Mouse (Mus musculus) lung, postnatal 10 days (tissue): ENCODE measurements around the gene Rad23b.
A peak's percentile ranks its signal among the peaks of the same experiment; 100 is the strongest.
"Not testable (repeated sequence)": the region's sequence is repeated elsewhere in the genome, so short reads cannot be mapped to it uniquely, and the experiment has no call there.

Experiments used
- DNase-seq: peaks from one replicate; pipeline ENCODE4 v3.0.0; 2021

Rad23b gene

DNA sequence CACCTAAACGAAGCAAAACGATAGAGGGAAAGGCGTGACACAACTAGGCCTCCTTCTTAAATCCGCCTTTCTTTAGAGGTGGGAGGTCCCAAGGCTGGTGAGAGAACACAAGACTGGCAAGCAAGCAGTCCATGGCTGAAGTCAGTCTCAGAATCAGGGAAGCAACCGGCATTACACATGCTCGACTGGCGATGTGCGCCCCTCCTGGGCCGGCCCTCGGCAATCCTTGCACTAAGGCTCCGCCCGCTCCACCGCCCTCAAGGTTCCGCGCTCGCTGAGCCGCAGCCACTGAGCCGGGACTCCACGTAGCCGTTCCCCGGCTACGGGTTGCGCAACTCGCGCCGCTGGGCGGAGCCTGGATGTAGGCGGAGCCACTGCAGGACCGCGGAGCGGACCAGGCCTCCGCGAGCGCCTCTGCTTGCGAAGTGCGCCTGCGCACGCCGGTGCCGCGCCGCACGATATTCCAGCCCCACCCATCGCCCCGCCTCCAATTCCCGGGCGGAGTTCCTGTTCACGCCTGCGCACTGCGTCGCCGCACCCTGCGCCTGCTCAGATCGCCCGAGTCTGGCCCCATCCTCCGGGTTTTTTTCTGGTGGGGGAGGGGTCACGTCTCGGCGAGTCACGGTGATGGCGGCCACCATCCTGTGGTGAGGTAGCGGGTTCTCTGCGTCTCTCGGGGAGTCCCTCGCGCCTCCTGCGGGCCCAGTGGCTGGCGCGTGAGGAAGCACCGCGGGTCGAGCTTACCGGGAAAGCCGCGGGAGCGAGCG lies at the start of gene Rad23b:
Rad23b (plus strand) TSS at position 592 of the 767 bp plus-strand sequence.
- DNase-seq: peak; percentile 100

DNA sequence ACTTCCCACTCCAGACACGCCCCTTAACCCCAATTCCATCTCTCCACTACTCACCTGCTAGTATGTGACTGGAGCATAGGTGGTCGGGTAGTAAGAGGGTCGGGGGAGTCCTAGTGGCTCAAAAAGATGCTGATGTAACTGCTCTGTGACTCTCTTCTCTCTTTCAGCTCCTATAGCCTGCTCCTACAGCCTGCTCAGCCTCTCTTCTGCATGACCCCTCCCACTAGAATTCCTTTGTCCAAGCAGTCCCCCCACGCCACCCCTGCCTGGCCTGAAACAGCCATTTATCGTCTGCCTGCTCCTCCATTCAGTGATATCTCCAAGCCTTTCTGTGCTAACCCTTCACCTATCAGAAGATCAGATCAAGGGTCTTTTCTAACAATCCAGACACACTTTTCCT lies 45.7 kb upstream of the Rad23b start:
- DNase-seq: no peak

DNA sequence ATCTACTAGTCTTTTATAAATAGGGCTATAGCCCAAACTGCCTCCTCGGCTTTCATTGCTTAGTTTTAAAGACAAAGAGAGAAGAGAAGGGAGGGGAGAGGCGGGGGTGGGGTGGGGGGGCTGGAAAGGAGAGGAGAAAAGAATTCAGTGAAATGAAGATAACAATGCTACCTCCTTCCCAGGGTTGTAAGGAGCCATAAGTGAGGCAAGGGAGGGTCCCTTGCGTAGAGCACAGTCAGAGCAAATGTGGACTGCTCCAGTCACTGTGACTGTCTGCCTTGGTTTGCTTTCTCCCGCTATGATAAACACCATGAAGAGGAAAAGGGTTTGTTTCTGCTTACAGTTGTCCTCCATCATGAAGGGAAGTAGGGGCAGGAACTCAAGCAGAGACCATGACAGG lies 43.2 kb upstream of the Rad23b start:
- DNase-seq: no peak

DNA sequence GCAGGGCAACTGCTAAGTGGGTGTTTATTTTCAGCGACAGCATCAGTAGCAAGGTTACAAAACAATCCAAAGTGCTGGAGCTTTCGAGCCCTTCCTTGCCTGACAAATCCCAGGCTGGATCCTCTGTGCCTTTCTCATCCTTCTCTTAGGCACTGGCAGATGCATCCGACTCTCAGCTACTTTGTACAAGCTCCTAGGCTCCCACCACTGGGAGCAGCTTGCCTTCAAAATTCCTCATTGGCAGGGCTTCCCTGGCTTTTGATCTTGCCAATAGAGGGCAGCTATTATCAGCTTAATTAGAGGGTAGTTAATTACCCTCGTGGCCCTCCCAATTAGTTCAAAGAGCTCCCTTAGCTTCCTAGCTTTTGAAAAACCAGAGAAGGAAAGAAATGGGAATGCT lies 33.1 kb upstream of the Rad23b start:
- DNase-seq: no peak

DNA sequence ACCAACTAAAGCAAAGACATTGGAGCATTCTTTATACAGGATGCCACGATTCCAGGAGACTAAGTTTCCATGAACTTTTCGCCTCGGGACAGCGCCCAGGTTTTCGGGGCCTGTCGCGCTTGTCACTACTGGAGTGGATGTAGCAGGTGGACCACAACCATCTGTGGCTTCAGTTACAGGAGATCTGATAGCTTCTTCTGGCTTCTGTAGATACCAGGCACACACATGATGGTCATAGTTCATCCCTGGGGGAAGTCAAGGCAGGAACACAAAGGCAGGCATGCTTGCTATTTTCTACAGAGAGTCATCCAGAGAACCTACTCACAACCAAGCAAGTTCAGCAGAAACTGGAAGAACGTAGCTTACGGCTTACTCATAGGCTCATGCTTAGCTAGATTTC lies 31.5 kb upstream of the Rad23b start:
- not testable (repeated sequence) for DNase-seq

DNA sequence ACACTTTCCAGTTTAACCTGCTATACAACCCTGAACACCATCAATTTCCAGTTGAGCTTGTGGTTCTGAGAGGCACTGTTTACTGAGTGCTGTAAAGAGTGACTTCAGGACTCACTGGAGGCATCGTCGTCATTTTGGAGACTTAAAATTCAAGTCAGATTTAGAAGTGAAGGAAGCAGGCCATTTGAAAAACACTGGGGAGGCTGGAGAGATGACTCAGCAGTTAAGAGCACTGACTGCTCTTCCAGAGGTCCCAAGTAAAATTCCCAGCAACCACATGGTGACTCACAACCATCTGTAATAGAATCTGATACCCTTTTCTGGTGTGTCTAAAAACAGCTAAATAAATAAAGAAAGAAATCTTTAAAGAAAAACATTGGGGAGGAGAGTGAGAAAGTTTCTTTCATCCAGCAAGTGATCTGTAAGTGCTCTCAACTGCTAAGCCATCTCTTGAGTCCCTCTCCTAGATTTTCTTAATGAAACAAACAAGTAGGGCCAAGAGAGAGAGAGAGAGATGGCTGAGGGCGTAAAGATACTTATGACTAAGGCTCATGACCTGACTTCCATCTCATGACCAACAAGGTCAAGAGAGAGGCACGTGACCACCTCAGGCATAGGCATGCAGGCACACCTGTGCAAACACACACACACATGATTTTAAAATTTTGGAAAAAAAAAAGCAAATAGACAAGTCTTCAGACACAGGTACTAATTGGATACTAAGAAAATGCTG lies 23.9 kb upstream of the Rad23b start:
- no peak for DNase-seq

DNA sequence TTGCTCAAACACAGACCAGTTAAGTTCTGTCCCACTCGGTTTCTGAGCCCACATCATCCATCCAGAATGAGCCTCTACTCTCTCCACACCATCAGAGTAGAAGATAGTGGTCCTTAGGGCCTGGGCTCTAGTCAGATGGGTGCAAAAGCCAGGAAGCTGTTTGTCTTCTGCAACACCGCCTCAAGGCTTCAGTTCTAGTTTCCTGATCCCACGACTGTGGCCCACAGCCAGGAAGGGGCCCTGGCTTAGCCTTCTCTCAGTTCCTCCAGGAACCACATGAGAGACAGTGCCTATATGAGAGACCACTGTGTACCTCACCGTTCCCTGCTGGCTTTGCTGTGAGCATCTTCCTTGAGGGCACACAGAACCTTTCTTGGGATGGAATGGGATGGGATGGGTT lies 22.3 kb upstream of the Rad23b start:
- no peak for DNase-seq

DNA sequence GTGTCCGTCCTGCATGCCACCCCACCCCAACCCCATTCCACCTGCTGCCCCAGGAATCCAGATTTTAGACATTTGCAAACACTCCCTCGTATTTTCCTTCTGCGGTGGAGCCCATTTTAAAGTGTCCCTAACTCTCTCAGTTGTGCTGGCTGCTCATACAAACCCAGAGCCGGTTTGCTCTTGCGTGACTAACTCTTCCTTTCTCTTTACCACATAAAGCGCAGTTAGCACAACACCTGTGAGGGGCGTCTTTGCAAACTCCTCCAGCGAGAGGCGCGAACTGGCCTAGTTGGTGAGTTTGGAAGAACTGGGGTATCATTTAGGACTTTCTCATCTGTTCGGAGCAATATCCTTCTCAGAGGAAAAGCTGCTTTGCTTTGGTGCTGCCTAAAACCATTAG lies 21.4 kb upstream of the Rad23b start:
- no peak for DNase-seq

DNA sequence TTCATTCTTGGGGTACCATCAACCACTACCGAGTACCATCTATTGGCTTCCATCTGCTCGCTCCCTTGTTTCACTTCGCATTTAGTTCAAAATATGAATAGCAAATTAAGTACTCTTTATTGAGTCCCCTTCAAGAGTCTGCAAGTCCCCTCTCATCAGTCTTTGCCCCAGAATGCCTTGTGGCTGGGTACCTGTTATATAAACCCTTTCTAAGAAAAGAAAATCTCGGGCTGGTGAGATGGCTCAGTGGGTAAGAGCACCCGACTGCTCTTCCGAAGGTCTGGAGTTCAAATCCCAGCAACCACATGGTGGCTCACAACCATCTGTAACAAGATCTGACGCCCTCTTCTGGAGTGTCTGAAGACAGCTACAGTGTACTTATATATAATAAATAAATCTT lies 20.9 kb upstream of the Rad23b start:
- not testable (repeated sequence) for DNase-seq

DNA sequence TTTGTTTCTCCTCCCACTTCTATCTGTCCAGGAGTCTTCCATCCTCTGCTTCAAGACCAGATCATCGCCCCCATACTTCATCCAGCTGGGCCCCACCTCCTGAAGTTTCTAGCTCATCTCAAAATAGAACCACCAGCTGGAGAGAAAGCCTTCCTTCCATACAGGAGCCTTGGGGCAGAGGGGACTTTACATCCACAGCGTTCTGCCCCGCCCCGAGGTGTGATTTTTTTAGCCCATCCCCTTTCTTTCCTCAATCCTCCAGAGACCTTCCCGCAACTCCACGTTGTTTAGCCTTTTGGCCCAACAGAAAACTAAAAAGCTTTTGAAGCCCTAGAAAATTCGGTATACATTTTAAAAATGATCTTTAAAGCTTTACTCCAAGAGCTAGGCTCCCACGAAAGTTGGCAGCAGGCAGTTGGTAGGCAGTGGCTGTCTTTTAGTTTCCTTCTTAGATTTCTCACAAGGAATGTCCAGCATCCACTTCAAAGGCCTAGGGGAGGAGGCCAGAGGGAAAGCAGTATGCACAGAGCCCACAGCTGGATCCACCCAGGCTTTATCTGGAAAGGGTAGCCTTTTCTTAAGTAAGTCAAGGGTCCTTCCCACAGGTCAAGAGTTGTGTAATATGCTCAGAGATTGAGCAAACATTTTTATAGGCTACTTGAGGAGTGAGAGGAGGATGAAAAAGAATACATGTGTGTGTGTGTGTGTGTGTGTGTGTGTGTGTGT lies 20.1 kb upstream of the Rad23b start:
- peak; percentile 50 for DNase-seq

DNA sequence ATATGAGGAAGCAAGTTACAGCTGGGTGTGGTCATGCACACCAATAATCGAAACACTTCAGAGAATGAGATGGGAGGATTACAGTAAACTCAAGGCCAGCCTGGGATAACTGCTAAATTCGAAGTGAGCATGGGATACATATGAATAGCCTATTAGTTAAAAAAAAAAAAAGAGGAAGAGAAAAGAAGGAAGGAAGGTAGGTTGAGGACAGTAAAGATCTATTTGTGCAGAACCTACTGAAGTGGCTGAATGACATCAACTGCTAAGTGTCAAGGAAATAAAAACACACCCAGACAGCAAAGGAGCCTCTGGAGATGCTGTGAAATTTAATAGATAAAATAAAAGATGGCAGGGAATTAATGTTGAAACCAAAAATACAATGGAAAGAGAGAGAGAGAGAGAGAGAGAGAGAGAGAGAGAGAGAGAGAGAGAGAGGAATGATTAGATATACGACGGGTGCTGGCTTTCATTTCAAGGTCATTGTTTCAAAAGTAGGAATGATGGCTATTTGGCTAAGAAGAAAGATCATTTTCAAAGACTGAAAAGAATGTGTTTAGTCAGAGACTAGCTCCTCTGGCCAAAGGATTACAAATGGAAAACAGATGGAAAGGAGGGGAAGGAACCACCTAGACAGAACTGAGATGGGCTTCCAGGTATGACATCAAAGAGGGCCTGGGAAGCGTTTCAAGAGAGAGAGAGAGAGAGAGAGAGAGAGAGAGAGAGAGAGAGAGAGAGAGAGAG lies 14.6 kb upstream of the Rad23b start:
- no peak for DNase-seq

DNA sequence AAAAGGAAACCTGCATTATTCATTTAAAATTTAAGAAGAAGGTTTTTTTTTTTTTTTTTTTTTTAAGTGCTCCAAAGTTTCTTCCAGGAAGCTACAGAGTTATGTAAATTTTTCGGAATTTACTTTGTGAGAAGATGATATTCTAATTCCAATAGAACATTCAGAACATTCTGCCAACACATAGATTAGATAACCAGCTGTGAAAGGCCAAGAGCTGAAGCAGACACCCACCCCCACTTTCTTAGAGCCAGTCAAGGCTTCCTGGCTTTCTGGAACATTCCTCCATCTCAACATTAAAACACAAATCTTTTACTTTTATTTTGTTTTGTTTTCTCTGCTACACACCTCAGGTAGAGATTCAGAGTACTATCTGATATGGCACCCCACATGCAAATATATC lies 10.9 kb upstream of the Rad23b start:
- DNase-seq: no peak

DNA sequence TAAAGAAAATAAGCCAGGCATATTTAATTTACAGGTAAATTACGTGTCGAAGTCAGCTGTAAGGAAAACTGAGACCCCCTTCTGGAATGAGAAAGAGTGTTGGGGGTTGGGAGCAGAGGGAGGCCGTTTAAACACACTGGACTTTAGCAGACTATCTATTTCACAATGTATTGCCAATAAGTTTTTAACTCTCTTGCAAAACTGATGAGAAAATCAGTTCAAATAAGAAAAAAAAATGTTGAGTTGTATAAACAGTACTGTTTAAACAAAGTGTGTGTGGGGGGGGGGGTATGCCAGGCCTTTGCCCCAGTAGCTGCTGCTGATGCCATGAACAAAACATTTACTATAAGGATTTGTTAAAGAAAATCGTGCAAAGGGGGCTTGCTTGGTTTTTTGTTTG lies 10.5 kb upstream of the Rad23b start:
- no peak for DNase-seq

DNA sequence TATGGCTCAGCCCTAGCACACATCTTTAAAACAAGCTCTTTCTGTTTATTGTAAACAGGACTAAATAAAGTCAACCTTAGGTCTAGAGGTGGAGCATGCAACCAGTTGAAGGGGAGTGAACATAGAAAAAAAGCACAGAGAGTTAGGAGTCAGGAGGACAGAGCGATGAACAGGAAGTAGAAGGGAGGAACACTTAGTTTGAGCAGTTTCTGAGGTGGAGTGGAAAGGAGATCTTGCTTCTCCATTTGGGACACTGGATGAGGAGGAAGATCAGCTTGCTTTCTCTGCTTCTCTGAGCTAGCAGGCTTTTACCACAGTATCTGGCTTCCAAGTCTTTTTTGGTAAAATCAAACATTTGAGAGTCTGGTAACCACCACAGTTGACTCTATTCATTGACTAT lies 8.0 kb upstream of the Rad23b start:
- DNase-seq: no peak

DNA sequence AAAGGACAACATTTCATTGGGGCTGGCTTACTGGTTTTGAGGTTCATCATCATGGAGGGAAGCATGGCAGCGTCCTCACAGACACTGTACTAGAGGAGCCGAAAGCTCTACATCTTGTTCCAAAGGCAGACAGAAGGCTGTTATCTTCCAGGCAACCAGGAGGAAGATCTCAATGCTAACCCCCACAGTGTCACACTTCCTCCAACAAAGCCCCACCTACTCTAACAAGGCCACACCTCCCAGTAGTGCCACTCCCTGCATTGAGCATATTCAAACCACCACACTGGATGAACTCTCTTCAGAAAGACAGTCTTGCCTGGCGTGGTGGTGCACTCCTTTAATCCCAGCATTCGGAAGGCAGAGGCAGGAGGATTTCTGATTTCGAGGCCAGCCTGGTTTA lies 7.2 kb upstream of the Rad23b start:
- DNase-seq: peak; percentile 8

DNA sequence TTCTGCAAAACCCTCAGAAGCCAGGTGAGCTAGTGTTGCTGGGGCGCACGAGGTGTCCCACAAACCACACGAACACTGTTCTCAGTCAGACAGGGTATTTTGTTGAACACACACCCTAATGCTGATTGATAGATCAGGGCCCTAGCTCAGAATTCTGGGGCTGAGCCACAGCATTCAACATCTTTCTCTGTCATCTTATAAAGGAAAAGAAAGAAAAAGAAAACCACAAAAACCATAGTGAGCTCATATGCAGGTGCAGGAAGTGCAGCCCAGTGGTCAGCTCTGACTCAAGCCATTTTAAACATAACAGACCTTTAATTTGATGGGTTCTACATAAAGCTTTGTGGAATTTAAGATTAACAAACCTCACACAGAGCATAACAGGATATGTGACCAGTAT lies 6.6 kb upstream of the Rad23b start:
- DNase-seq: no peak

DNA sequence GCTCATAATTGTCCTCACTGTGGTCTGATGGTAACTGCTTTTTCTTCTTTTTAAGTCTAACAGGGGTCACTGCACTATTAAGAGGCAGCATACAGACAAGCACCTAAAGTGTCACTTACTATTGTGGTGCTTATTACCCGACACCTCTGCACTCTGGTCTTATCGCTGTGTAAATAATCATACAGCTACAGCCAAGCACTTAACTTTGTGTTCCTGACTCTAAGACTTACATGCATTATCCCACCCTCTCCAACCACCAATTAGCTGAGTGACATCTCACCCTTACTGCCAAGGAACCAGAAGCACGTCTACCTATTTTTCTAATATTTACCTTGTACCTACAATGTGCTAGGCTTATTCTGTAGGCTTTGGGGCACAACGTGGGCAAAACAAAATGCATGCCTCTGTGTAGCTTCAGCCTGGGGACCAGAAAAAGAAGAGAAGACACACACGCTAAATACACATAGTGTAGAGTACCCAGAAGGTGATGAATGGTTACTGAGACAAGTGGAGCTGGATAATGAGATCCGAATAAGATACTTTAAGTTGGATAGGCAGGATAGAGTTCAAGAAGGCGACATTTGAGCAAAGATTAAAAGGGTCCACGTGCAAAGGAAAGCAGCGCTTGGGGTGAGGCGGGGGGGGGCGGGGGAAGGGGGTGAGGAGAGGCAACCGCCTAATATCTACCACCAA lies 938 bp upstream of the Rad23b start:
- no peak for DNase-seq

DNA sequence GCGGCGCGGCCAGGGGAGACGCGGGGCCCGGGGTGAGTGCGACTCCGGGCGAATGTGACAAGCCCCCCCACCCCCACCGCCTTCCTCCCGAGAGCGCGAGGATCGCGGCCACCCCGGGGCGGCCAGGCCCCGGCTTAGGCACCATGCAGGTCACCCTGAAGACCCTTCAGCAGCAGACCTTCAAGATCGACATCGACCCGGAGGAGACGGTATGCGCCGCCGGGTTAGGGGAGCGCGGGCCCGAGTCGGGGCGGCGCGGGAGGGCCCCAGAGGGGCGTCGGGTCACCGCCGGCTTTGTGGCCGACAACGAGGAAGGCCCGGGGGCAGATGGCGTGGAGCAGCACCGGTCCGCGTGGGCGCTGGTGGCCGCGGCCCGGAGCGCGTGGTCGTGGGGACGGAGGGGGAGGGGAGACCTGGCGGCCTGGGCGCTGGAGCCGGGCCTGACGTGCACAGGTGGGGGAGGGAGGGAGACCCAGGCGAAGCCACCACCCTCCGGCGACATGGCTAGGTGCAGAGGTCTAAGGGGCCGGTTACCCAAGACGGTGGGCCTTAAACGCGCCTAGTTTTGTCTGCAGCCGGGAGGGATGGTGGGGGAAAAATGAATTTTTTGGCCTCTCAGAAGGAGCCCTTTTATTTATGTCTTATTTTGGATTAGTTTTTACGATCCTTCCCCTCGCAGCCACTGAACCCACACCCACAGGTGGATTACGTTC lies 532 bp downstream of the Rad23b start:
- peak; percentile 55 for DNase-seq

DNA sequence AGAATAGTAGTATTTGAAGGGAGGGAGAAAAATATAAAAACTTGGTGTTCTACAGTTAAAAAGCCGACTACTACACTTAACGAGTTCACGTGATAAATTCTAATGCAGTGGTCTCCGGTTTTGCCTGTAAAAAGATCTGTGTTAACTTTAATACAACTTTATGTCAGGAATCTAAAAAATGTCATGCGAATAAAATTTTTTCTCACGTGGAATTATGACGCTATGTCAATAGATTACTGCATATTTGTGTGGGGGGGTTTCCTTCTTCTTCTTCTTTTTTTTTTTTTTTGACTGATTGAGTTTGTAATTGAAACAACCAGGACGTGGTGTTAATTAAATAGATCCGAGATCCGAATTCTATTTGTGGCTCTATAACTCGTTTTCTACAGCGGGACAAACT lies 1.2 kb downstream of the Rad23b start:
- DNase-seq: no peak

DNA sequence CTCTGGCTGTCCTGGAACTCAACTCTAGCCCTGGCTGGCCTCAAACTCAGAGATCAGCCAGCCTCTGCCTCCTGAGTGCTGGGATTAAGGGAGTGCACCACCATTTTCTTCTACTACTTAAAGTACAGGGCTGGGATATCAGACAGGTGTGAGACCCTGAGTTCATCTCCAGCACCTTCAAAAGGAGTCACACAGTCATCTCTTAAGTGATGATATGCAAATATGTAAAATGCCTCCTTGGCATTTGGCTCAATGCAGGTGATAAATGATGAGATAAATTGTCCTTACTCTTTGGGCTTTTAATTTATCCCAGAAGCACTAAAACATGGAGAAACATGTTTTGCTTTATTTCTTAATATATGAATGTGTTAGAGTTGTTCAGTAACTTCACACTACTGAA lies 2.0 kb downstream of the Rad23b start:
- DNase-seq: no peak

DNA sequence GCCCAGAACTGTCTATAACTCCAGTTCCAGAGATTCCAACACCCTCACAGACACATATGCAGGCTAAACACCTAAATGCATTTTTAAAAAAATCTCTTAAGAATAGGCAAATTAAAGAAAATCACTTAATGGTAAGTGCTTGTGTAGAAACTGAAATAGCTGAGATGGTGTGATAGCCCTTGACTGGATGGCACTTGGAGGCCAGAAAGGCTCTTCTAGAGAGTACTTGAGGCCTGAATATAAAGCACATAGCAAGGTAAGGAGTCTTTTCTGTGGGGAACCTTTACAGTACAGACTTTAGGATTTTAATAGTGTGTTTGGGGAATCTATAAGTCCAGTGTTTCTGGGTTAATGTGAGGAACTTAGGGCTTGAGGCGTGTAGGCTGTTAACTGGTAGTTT lies 4.2 kb downstream of the Rad23b start:
- no peak for DNase-seq

DNA sequence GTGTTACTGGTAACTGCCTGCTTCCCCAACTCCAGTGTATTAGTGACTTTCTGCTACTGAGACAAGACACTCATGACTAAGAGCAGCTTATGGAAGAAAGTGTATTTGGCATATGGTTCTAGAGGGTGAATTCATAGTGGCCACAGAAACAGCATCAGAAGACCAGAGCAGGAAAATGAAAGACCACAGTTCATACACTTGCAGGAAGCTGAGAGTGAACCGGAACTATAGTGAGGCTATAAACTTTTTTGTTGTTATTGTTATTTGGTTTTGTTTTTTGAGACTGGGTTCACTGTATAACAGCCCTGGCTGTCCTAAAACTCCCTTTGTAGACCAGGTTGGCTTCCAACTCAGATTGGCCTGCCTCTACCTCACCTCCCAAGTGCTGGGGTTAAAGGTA lies 6.0 kb downstream of the Rad23b start:
- DNase-seq: no peak
